Mouse (Mus musculus): ENCODE data around the gene Abcc12.

GRCm38 (mm10) chr8:86600311-86600710 lies 19.8 kb upstream of the Abcc12 start:
- TF ChIP-seq USF1 (IDR thresholded peaks at IDR 0.05; ENCODE audit: low read depth, low read length) (no peak), ZNF384 (IDR thresholded peaks at IDR 0.05; ENCODE audit: low read depth, low read length) (no peak), E2F4 (IDR thresholded peaks at IDR 0.05; ENCODE audit: borderline replicate concordance, low read depth, low read length) (no peak), EP300 (IDR thresholded peaks at IDR 0.05; ENCODE audit: low read depth in 1 of 2, low read length in 2 of 2) (no peak), POLR2A (IDR thresholded peaks at IDR 0.05; ENCODE audit: control insufficient read depth in 1 of 2, insufficient read depth in 1 of 2, low read depth in 1 of 2, low read length in 2 of 2, poor library complexity in 1 of 2) (no peak), GATA1 (IDR thresholded peaks at IDR 0.05; ENCODE audit: low read depth, low read length) (no peak), MXI1 (IDR thresholded peaks at IDR 0.05; ENCODE audit: low read depth, low read length) (no peak), MAZ (IDR thresholded peaks at IDR 0.05; ENCODE audit: low read depth, low read length) (no peak), CTCF (IDR thresholded peaks at IDR 0.05 in 2 of 3, conservative IDR thresholded peaks at IDR 0.05 in 1 of 3; ENCODE audit: control insufficient read depth in 1 of 3, insufficient read depth in 1 of 3, low read depth in 2 of 3, low read length in 3 of 3, poor library complexity in 1 of 3, severe bottlenecking in 1 of 3) (no peak)

All from MEL (cell line).